Mouse (Mus musculus) CH12.LX (cell line): Measurements from ENCODE around the gene Plce1. TPM values are rescaled to one million over a fixed set of nuclear protein-coding genes. Genes with fewer than 3 reads are reported as not detected.

Source experiments
- DNase-seq: peaks from one replicate; pipeline ENCODE4 v3.0.0-alpha.2; 2013; ENCODE audit errors: extremely low read depth
- H3K27ac ChIP-seq: 2 replicates; pipeline ENCODE4 v1.5.1; 2012; ENCODE audit warnings: low read depth, mild to moderate bottlenecking, control low read depth, moderate library complexity; ENCODE audit not compliant: insufficient read depth
- H3K27me3 ChIP-seq: replicated peaks from 2 replicates; pipeline ENCODE3; 2012; ENCODE audit warnings: inconsistent platforms
- H3K36me3 ChIP-seq, 2 experiments: replicated peaks in 1 of 2; 2 replicates each; pipeline versions ENCODE3 to v1.6.1; 2012; ENCODE audit warnings: inconsistent platforms in 1 of 2, low read length in 1 of 2, mild to moderate bottlenecking in 1 of 2, mixed read lengths in 1 of 2, moderate library complexity in 1 of 2; ENCODE audit not compliant: control insufficient read depth in 1 of 2, insufficient read depth in 1 of 2
- H3K4me1 ChIP-seq, 2 experiments: 2 replicates each; pipeline ENCODE4 v1.6.1; 2012; ENCODE audit warnings: inconsistent platforms in 1 of 2, moderate library complexity in 1 of 2; ENCODE audit not compliant: insufficient read depth in 2 of 2, control insufficient read depth in 1 of 2
- H3K4me2 ChIP-seq: 2 replicates; pipeline ENCODE4 v1.6.1; 2012; ENCODE audit warnings: low read depth, mild to moderate bottlenecking, control low read depth; ENCODE audit not compliant: poor library complexity, insufficient read depth, severe bottlenecking
- H3K4me3 ChIP-seq, 3 experiments: fragments of 150-350 bp in 1 of 3; sonication (generic) in 1 of 3; replicated peaks in 1 of 3; 2 replicates each; pipeline versions ENCODE3 to v1.5.1; 2011 to 2012; ENCODE audit warnings: low read depth in 2 of 3, low read length in 2 of 3, mild to moderate bottlenecking in 2 of 3, moderate library complexity in 2 of 3, control low read depth in 1 of 3, improper control_type of control experiment in 1 of 3, inconsistent platforms in 1 of 3, mixed read lengths in 1 of 3; ENCODE audit not compliant: poor library complexity in 1 of 3
- H3K79me2 ChIP-seq: replicated peaks from 2 replicates; pipeline ENCODE4 v1.6.1; 2012; ENCODE audit warnings: mild to moderate bottlenecking, moderate library complexity; ENCODE audit not compliant: control insufficient read depth, poor library complexity, insufficient read depth, severe bottlenecking; ENCODE audit errors: extremely low read depth
- H3K9ac ChIP-seq: 2 replicates; pipeline ENCODE4 v1.6.1; 2012; ENCODE audit warnings: low read depth, mild to moderate bottlenecking, control low read depth, moderate library complexity; ENCODE audit not compliant: insufficient read depth
- H3K9me3 ChIP-seq: replicated peaks from 2 replicates; pipeline ENCODE3; 2012; ENCODE audit warnings: low read length, inconsistent platforms, mixed read lengths
- CHD1 ChIP-seq: IDR thresholded peaks from 2 replicates; pipeline ENCODE4 v1.6.1; 2012; ENCODE audit warnings: low read depth, low read length, improper control_type of control experiment, inconsistent platforms
- CTCF ChIP-seq, 2 experiments: IDR thresholded peaks in 1 of 2; conservative IDR thresholded peaks in 1 of 2; 2 replicates each; pipeline ENCODE4 v1.5.1; 2011 to 2012; ENCODE audit warnings: low read depth in 2 of 2, low read length in 2 of 2, improper control_type of control experiment in 1 of 2, inconsistent platforms in 1 of 2, mild to moderate bottlenecking in 1 of 2, moderate library complexity in 1 of 2
- E2F4 ChIP-seq: IDR thresholded peaks from 2 replicates; pipeline ENCODE4 v1.6.1; 2011; ENCODE audit warnings: low read depth, low read length, improper control_type of control experiment; ENCODE audit not compliant: insufficient replicate concordance
- ELF1 ChIP-seq: IDR thresholded peaks from 2 replicates; pipeline ENCODE4 v1.6.1; 2014; ENCODE audit warnings: low read depth, mild to moderate bottlenecking, inconsistent platforms, low read length, improper control_type of control experiment
- GABPA ChIP-seq: IDR thresholded peaks from 2 replicates; pipeline ENCODE4 v1.6.1; 2012; ENCODE audit warnings: low read depth, low read length, improper control_type of control experiment, inconsistent platforms; ENCODE audit not compliant: insufficient replicate concordance
- HCFC1 ChIP-seq: IDR thresholded peaks from 2 replicates; pipeline ENCODE4 v1.6.1; 2012; ENCODE audit warnings: low read depth, mild to moderate bottlenecking, inconsistent platforms, low read length, improper control_type of control experiment
- JUN ChIP-seq: IDR thresholded peaks from 2 replicates; pipeline ENCODE4 v1.6.1; 2011; ENCODE audit warnings: low read depth, mild to moderate bottlenecking, low read length, improper control_type of control experiment, moderate library complexity; ENCODE audit not compliant: insufficient read depth
- JUND ChIP-seq: conservative IDR thresholded peaks from 2 replicates; pipeline ENCODE4 v1.6.1; 2011; ENCODE audit warnings: low read depth, low read length, improper control_type of control experiment
- MAX ChIP-seq: IDR thresholded peaks from 2 replicates; pipeline ENCODE4 v1.6.1; 2011; ENCODE audit warnings: low read length, improper control_type of control experiment
- MEF2A ChIP-seq: IDR thresholded peaks from 2 replicates; pipeline ENCODE4 v1.6.1; 2014; ENCODE audit warnings: low read depth, mild to moderate bottlenecking, inconsistent platforms, low read length, improper control_type of control experiment, borderline replicate concordance
- MYC ChIP-seq: IDR thresholded peaks from 2 replicates; pipeline ENCODE4 v1.6.1; 2011; ENCODE audit warnings: low read depth, mild to moderate bottlenecking, improper control_type of control experiment, low read length
- NRF1 ChIP-seq: IDR thresholded peaks from 2 replicates; pipeline ENCODE4 v1.6.1; 2014; ENCODE audit warnings: low read depth, mild to moderate bottlenecking, inconsistent platforms, low read length, improper control_type of control experiment, moderate library complexity
- PAX5 ChIP-seq: IDR thresholded peaks from 2 replicates; pipeline ENCODE4 v1.6.1; 2012; ENCODE audit warnings: low read length, inconsistent platforms, mixed read lengths
- POLR2AphosphoS2 ChIP-seq: IDR thresholded peaks from 2 replicates; pipeline ENCODE4 v1.6.1; 2011; ENCODE audit warnings: low read depth, low read length, improper control_type of control experiment
- RAD21 ChIP-seq: IDR thresholded peaks from 2 replicates; pipeline ENCODE4 v1.6.1; 2011; ENCODE audit warnings: low read depth, mild to moderate bottlenecking, low read length, improper control_type of control experiment, moderate library complexity
- RCOR1 ChIP-seq: conservative IDR thresholded peaks from 2 replicates; pipeline ENCODE4 v1.6.1; 2012; ENCODE audit warnings: low read depth, mild to moderate bottlenecking, inconsistent platforms, low read length, improper control_type of control experiment
- SIN3A ChIP-seq: IDR thresholded peaks from 2 replicates; pipeline ENCODE4 v1.6.1; 2012; ENCODE audit warnings: low read length, improper control_type of control experiment, inconsistent platforms
- TBP ChIP-seq: conservative IDR thresholded peaks from 2 replicates; pipeline ENCODE4 v1.6.1; 2011; ENCODE audit warnings: low read depth, low read length, improper control_type of control experiment
- TCF12 ChIP-seq: IDR thresholded peaks from 2 replicates; pipeline ENCODE4 v1.6.1; 2014; ENCODE audit warnings: low read depth, mild to moderate bottlenecking, inconsistent platforms, low read length, improper control_type of control experiment
- USF1 ChIP-seq: IDR thresholded peaks from 2 replicates; pipeline ENCODE4 v1.6.1; 2014; ENCODE audit warnings: low read depth, mild to moderate bottlenecking, inconsistent platforms, low read length, improper control_type of control experiment
- ZC3H11A ChIP-seq: IDR thresholded peaks from 2 replicates; pipeline ENCODE4 v1.6.1; 2012; ENCODE audit warnings: low read depth, mild to moderate bottlenecking, inconsistent platforms, low read length, improper control_type of control experiment
- ZKSCAN1 ChIP-seq: IDR thresholded peaks from 2 replicates; pipeline ENCODE4 v1.6.1; 2012; ENCODE audit warnings: low read depth, inconsistent platforms, low read length, improper control_type of control experiment, borderline replicate concordance
- ZMIZ1 ChIP-seq: IDR thresholded peaks from 2 replicates; pipeline ENCODE4 v1.6.1; 2012; ENCODE audit warnings: low read depth, mild to moderate bottlenecking, inconsistent platforms, low read length, improper control_type of control experiment
- dilution Hi-C: fragments of 300-500 bp; cut with MboI; formaldehyde crosslinking; loops from 2 replicates; pipeline ENCODE4 v1.14.3; 2020; ENCODE audit warnings: low sequenced_read_pairs; ENCODE audit not compliant: extremely low pct_unique_long_range_greater_than_20kb, extremely low pct_ligation_motif_present
- in situ Hi-C: fragments of 300-500 bp; cut with MboI; formaldehyde crosslinking; loops from 3 replicates; pipeline ENCODE4 v1.14.3; 2019; ENCODE audit warnings: low sequenced_read_pairs, low pct_ligation_motif_present, low pct_unique_long_range_greater_than_20kb, mixed read lengths
- polyA plus RNA-seq: library from polyadenylated mRNA; unstranded; fragments of >175 nt; gene quantifications from 2 replicates; pipeline ENCODE4 v1.2.1, GENCODE M21; 2012; ENCODE audit warnings: low read depth; ENCODE audit not compliant: insufficient read length
- total RNA-seq, 2 experiments: library from RNA; depleted of rRNA; stranded (reverse); fragments of 300-350 nt in 1 of 2; fragments of >200 nt in 1 of 2; gene quantifications; 2 replicates each; pipeline ENCODE4 v1.2.3; 2012 to 2014

The Plce1 gene
- total RNA-seq (2012; rRNA removed): under 0.01 and 0.04 TPM in 2 replicates
- total RNA-seq (2014; rRNA removed): 0.04 and 0.05 TPM in 2 replicates
- 0.10 and 0.13 TPM in 2 replicates for polyA plus RNA-seq

GRCm38 (mm10) chr19:38480731-38481621 lies at the start of gene Plce1:
Gene Plce1 (plus strand): TSS chr19:38481109.
- in situ Hi-C loops: no loop called here

GRCm38 (mm10) chr19:38431326-38431725 lies 49.6 kb upstream of the Plce1 start:
- in situ Hi-C loops (no loop called here), dilution Hi-C loops (no loop called here)
- no peaks in the 10 kb centered on the region for H3K27me3 ChIP-seq
- H3K9me3 ChIP-seq: no peaks in the 10 kb centered on the region
- no peaks in the 10 kb centered on the region for H3K79me2 ChIP-seq
- H3K4me3 ChIP-seq: no peak overlapping the region
- TF ChIP-seq ZMIZ1 (no peak), NRF1 (no peak), ZKSCAN1 (no peak), CHD1 (no peak), CTCF (conservative IDR thresholded peaks at IDR 0.05 in 1 of 2, IDR thresholded peaks at IDR 0.05 in 1 of 2; ENCODE audit: low read depth in 2 of 2, low read length in 2 of 2) (no peak), E2F4 (no peak), TCF12 (no peak), TBP (no peak), MEF2A (no peak), GABPA (no peak), PAX5 (no peak), RAD21 (no peak), JUND (no peak), ZC3H11A (no peak), SIN3A (no peak), USF1 (no peak), JUN (no peak)
- H3K9ac ChIP-seq: no peak overlapping the region
- no peak for DNase-seq
- no peak overlapping the region for H3K4me2 ChIP-seq
- no peak overlapping the region for H3K27ac ChIP-seq
- peaks cover 5 to 11% of the 10 kb centered on the region in 2 experiments; a peak in 3 of 4 replicates for H3K4me1 ChIP-seq
- no peaks in the 10 kb centered on the region for H3K36me3 ChIP-seq

More at GRCm38 (mm10) chr19:38480731-38481621, at the start of gene Plce1:
- no peak for TF ChIP-seq MAX
- TF ChIP-seq NRF1: no peak
- no peak for TF ChIP-seq CHD1
- TF ChIP-seq POLR2AphosphoS2: no peak
- no peak for TF ChIP-seq TCF12
- no peak for TF ChIP-seq USF1
- TF ChIP-seq ELF1: no peak
- no peak for TF ChIP-seq HCFC1
- TF ChIP-seq MYC: no peak
- no peak for TF ChIP-seq RCOR1
- Histone ChIP-seq H3K27me3 (no peaks in the 10 kb centered on the region), H3K9me3 (peaks cover 5% of the 10 kb centered on the region), H3K79me2 (no peaks in the 10 kb centered on the region), H3K27ac (no peak within 1 kb of the TSS), H3K9ac (no peak within 1 kb of the TSS), H3K4me2 (no peak within 1 kb of the TSS), H3K36me3 (no peaks in the 10 kb centered on the region), H3K4me1 (no peaks in the 10 kb centered on the region), H3K4me3 (no peak within 1 kb of the TSS)
- dilution Hi-C loops: no loop called here
- no peak for DNase-seq
